Mouse (Mus musculus): ENCODE results near the gene Klf12. TPM values are rescaled to one million over a fixed set of nuclear protein-coding genes. Genes with fewer than 3 reads are reported as not detected.

Klf12 gene
- total RNA-seq, 2 experiments from 2014 or later = 12.2 to 14.5 TPM

GRCm38 (mm10) chr14:100235746-100236145 is 48.7 kb downstream of the Klf12 start:
- no peak for DNase-seq

- DNase-seq = no peak
Observed at GRCm38 (mm10) chr14:100231384-100231783, 53.1 kb downstream of the Klf12 start.

GRCm38 (mm10) chr14:100228120-100228519 is 56.4 kb downstream of the Klf12 start:
- DNase-seq = no peak

- no peak for DNase-seq
Observed at GRCm38 (mm10) chr14:100227717-100228116, 56.8 kb downstream of the Klf12 start.

GRCm38 (mm10) chr14:100224151-100224550 is 60.3 kb downstream of the Klf12 start:
- no peak for DNase-seq

GRCm38 (mm10) chr14:100222260-100222659 is 62.2 kb downstream of the Klf12 start:
- DNase-seq = no peak

- no peak for DNase-seq
Observed at GRCm38 (mm10) chr14:100215213-100215785, 69.2 kb downstream of the Klf12 start.

- peak; percentile 38 for DNase-seq
Observed at GRCm38 (mm10) chr14:100213066-100213465, 71.4 kb downstream of the Klf12 start.

- DNase-seq = no peak
Observed at GRCm38 (mm10) chr14:100211826-100212117, 72.7 kb downstream of the Klf12 start.

- peak; percentile 76 for DNase-seq
Observed at GRCm38 (mm10) chr14:100211036-100211825, 73.2 kb downstream of the Klf12 start.

GRCm38 (mm10) chr14:100209814-100210419 is 74.6 kb downstream of the Klf12 start:
- DNase-seq = no peak

GRCm38 (mm10) chr14:100207081-100207480 is 77.4 kb downstream of the Klf12 start:
- no peak for DNase-seq

- no peak for DNase-seq
Observed at GRCm38 (mm10) chr14:100206207-100206606, 78.3 kb downstream of the Klf12 start.

- no peak for DNase-seq
Observed at GRCm38 (mm10) chr14:100200058-100200688, 84.3 kb downstream of the Klf12 start.

- DNase-seq = no peak
Observed at GRCm38 (mm10) chr14:100198636-100199035, 85.8 kb downstream of the Klf12 start.

GRCm38 (mm10) chr14:100197199-100197598 is 87.3 kb downstream of the Klf12 start:
- no peak for DNase-seq

- no peak for DNase-seq
Observed at GRCm38 (mm10) chr14:100189490-100190197, 94.8 kb downstream of the Klf12 start.

- DNase-seq = no peak
Observed at GRCm38 (mm10) chr14:100187372-100187771, 97.1 kb downstream of the Klf12 start.

- DNase-seq = no peak
Observed at GRCm38 (mm10) chr14:100177796-100178195, 106.7 kb downstream of the Klf12 start.

GRCm38 (mm10) chr14:100165075-100165474 is 119.4 kb downstream of the Klf12 start:
- DNase-seq = no peak

- DNase-seq = no peak
Observed at GRCm38 (mm10) chr14:100156639-100157038, 127.8 kb downstream of the Klf12 start.

GRCm38 (mm10) chr14:100147666-100148065 is 136.8 kb downstream of the Klf12 start:
- DNase-seq = peak; percentile 9

Measured in gastrocnemius, postnatal 25 days (tissue).